Mouse (Mus musculus): Measurements from ENCODE around the gene Pwwp2b.

Gene Pwwp2b

DNA sequence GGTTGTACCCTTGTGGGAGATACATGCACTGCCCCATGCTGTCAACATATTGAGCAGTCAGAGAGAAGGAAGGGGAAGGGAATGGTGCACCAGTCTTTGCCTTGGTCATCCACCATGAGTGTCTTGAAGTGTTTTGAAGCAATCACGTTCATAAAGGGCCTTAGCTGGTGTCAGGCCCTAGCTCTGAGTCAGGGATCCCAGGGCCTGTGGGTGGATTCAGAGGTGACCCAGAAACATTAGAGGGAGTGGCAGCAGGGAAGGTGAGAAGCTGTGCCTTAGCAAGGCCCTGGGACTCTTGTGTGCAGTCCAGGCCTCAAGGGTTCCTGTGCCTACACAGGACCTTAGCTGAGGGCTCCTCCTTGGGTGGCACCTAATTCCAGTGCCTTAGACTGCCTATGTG, 24.2 kb upstream of the Pwwp2b start:
- in situ Hi-C loops (cut with MseI, MboI) = loop anchor here (10.0 kb wide), 2 partner anchors 161 to 251 kb away; partner anchors contain the start of gene Inpp5a (in 1 of the 2)

GRCm38 (mm10) chr7:139224725-139225124, 23.6 kb upstream of the Pwwp2b start:
- in situ Hi-C loops (cut with MseI, MboI) = loop anchor here (10.0 kb wide), 2 partner anchors 160 to 250 kb away; partner anchors contain the start of gene Inpp5a (in 1 of the 2)

GRCm38 (mm10) chr7:139226416-139226815, 21.9 kb upstream of the Pwwp2b start:
- in situ Hi-C loops (cut with MseI, MboI) = loop anchor here (10.0 kb wide), 2 partner anchors 158 to 248 kb away; partner anchors contain the start of gene Inpp5a (in 1 of the 2)

- in situ Hi-C loops (cut with MseI, MboI) = loop anchor here (10.0 kb wide), 2 partner anchors 156 to 246 kb away; partner anchors contain the start of gene Inpp5a (in 1 of the 2)
Observed at GRCm38 (mm10) chr7:139228447-139229171, 19.7 kb upstream of the Pwwp2b start.

- in situ Hi-C loops (cut with MseI, MboI) = loop anchor here (5.0 to 10.0 kb wide), 4 partner anchors 67 to 245 kb away; partner anchors contain the start of gene Inpp5a (in 1 of the 2)
Observed at GRCm38 (mm10) chr7:139229837-139230236, 18.4 kb upstream of the Pwwp2b start.

- in situ Hi-C loops (cut with MseI, MboI) = loop anchor here (5.0 kb wide), 2 partner anchors 67 to 72 kb away; no protein-coding TSS in a partner anchor
Observed at GRCm38 (mm10) chr7:139230241-139230640, 18.0 kb upstream of the Pwwp2b start.

GRCm38 (mm10) chr7:139233714-139234113, 14.6 kb upstream of the Pwwp2b start:
- in situ Hi-C loops (cut with MseI, MboI) = loop anchor here (5.0 kb wide), 2 partner anchors 64 to 69 kb away; no protein-coding TSS in a partner anchor

GRCm38 (mm10) chr7:139234426-139235188, 13.7 kb upstream of the Pwwp2b start:
- in situ Hi-C loops (cut with MseI, MboI) = loop anchor here (5.0 kb wide), 2 partner anchors 63 to 68 kb away; no protein-coding TSS in a partner anchor

DNA sequence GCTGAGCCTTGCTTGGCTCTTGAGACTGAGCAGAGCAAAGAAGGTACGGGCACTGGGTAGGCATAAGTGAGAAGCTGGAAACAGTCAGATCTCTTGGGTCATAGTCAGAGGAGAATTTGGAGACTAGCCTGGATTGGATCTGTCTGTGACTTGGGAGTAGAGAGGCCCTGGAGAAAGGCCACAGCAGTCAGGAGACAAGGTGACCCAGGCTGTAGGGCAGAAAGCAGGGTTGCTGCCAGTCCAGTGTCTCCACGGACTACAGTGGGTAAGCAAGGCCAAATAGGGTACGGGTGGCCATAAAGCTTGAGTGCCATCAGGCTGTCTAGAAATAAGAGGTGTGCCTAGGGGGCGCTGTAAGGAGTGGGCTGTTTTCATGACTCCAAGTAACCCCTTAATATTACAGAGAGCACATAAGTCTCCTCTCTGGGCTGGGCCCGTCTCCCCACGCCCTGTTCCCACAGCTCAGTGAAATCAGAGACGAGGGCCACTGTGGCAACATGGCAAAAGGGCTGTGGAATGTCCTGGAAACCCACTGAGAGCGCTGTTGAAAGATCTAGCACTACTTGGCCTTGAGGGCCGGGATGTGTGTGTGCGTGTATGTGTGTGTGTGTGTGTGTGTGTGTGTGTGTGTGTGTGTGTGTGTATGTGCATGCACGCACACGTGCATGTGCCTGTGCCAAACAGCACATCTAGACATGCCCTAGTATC, 12.5 kb upstream of the Pwwp2b start:
- in situ Hi-C loops (cut with MseI, MboI) = no loop called here

GRCm38 (mm10) chr7:139239432-139239831, 8.8 kb upstream of the Pwwp2b start:
- in situ Hi-C loops (cut with MseI, MboI) = no loop called here

DNA sequence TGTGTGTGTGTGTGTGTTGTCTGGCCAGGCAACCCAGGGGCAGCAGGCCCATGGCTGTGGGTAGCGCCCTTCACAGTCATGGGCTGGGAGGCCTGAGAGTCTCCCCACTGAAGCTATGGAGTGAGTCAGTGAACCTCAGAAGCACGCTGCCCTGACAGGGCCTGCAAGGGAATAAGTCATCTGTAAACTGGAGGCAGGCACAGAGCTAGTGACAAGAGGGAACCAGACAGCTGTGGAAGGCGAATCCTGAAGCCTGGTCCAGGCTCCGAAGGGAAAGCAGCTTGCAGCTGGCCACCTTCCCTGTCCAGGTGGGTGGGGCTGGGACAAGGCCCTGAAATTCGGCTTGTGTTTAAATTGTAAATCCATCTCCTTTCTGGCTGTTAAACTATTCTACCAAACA, 2.2 kb upstream of the Pwwp2b start:
- in situ Hi-C loops (cut with MseI, MboI) = no loop called here

- in situ Hi-C loops (cut with MseI, MboI) = no loop called here
Observed at GRCm38 (mm10) chr7:139246931-139247880, 1.1 kb upstream of the Pwwp2b start.

GRCm38 (mm10) chr7:139248615-139249405, 528 bp downstream of the Pwwp2b start:
- in situ Hi-C loops (cut with MseI, MboI) = no loop called here

DNA sequence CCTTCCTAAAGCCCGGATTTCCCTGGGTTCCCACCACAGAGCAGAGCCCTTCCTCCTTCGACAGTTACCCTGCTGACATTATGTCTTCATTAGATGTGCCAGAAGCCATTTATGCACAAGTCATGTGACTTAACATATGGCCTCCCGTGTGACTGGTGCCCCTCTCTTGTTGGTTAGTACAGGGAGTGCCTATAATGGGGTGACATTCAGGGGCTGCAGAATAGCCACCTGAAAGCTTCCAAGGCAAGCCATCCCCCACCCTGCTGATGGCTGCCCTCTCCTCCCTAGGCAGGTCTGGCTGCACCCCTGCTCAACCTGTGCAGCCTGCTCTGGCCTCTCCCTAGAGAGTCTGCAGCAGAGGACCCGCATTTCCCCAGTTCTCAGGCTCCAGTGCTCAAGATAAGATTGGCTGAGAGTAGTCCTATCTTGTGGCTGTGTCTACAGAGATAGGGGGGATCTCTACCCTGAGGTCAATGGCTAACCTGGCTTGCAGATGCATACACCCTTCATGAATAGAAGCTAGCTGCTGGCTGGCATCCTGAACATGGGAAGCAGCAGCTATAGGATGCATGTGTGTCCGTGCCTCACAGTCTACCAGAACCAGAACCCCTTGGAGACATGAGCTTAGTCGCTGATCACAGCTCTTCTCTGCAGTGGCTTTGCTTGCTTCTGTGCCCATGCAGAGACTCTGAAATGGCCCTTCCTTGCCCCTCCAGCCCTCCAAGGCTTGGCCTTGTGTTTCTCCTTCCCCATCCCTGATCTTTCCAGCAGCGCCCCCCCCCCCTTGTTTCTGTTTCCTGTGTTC, 1.3 kb downstream of the Pwwp2b start:
- in situ Hi-C loops (cut with MseI, MboI) = no loop called here

GRCm38 (mm10) chr7:139251881-139252301, 3.6 kb downstream of the Pwwp2b start:
- in situ Hi-C loops (cut with MseI, MboI) = no loop called here

- in situ Hi-C loops (cut with MseI, MboI) = no loop called here
Observed at GRCm38 (mm10) chr7:139252566-139252965, 4.3 kb downstream of the Pwwp2b start.

DNA sequence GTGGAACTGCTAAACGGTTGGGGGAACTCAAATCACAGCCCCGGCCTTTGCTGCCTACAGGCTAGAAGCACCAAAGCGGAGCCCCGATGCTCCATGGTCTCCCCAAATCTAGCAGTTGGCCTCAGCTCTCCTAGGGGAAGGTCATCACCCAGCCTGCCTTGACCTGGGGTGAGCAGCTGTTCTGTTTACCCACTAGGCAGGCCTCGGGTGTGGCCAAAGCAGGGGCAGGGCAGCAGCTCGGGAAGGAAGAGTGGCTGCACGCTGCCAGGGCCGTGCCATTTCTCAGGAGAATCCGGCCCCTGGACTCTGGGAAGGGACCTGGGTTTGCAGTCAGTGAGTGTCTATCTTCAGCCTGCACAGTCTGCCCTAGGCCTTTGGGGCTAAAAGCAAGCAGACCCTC, 4.7 kb downstream of the Pwwp2b start:
- in situ Hi-C loops (cut with MseI, MboI) = no loop called here

- in situ Hi-C loops (cut with MseI, MboI) = no loop called here
Observed at GRCm38 (mm10) chr7:139253462-139253861, 5.2 kb downstream of the Pwwp2b start.

GRCm38 (mm10) chr7:139254626-139255025, 6.3 kb downstream of the Pwwp2b start:
- in situ Hi-C loops (cut with MseI, MboI) = no loop called here
